Mouse (Mus musculus) forebrain, embryonic 14.5 days (tissue): ENCODE data around the gene Ndufa1. TPM values are rescaled to one million over a fixed set of nuclear protein-coding genes. Genes with fewer than 3 reads are reported as not detected.
"Not testable (repeated sequence)": the region's sequence is repeated elsewhere in the genome, so short reads cannot be mapped to it uniquely, and the experiment has no call there.

Experiments
- ATAC-seq: fragments of 200-750 bp; cut with Nextera tagmentation; 2 replicates; pipeline ENCODE4 v1.8.0; 2017; ENCODE audit warnings: mild to moderate bottlenecking, moderate library complexity
- DNase-seq: peaks from one replicate; pipeline ENCODE4 v3.0.0-alpha.2; 2015; ENCODE audit warnings: low spot score
- H3K27ac ChIP-seq: fragments of 300-500 bp; sonication (generic); 2 replicates; pipeline ENCODE4 v1.5.1; 2014; ENCODE audit warnings: low read depth, mild to moderate bottlenecking, control low read depth, low read length, moderate library complexity
- H3K27me3 ChIP-seq: fragments of 300-500 bp; sonication (generic); replicated peaks from 2 replicates; pipeline ENCODE4 v1.6.1; 2014; ENCODE audit warnings: low read length, control low read depth, mixed read lengths; ENCODE audit not compliant: control insufficient read depth, insufficient read depth
- H3K36me3 ChIP-seq: fragments of 300-500 bp; sonication (generic); 2 replicates; pipeline ENCODE4 v1.6.1; 2014; ENCODE audit warnings: low read length, control low read depth; ENCODE audit not compliant: control insufficient read depth, insufficient read depth
- H3K4me1 ChIP-seq: fragments of 300-500 bp; sonication (generic); 2 replicates; pipeline ENCODE4 v1.6.1; 2014; ENCODE audit warnings: antibody characterized with exemption, low read length, control low read depth; ENCODE audit not compliant: control insufficient read depth, insufficient read depth
- H3K4me2 ChIP-seq: fragments of 300-500 bp; sonication (generic); 2 replicates; pipeline ENCODE4 v1.6.1; 2014; ENCODE audit warnings: mild to moderate bottlenecking, control low read depth, low read length
- H3K4me3 ChIP-seq: fragments of 300-500 bp; sonication (generic); 2 replicates; pipeline ENCODE4 v1.5.1; 2014; ENCODE audit warnings: low read depth, low read length, control low read depth
- H3K9ac ChIP-seq: fragments of 300-500 bp; sonication (generic); 2 replicates; pipeline ENCODE4 v1.6.1; 2014; ENCODE audit warnings: mild to moderate bottlenecking, low read length, control low read depth, moderate library complexity
- H3K9me3 ChIP-seq: fragments of 300-500 bp; sonication (generic); replicated peaks from 2 replicates; pipeline ENCODE4 v1.6.1; 2016; ENCODE audit warnings: low read length, control low read depth, mixed read lengths; ENCODE audit not compliant: control insufficient read depth
- WGBS: fragments of 180-500 bp; shearing (Covaris S2); extraction: QIAGEN DNeasy Blood & Tissue Kit; methylation state at CpG from one replicate; pipeline ENCODE4 v1.1.7; 2014; 5-methylcytosine and 5-hydroxymethylcytosine counted together
- polyA plus RNA-seq: library from polyadenylated mRNA; unstranded; fragments of >200 nt; fragmentation: Nextera tagmentation; extraction: Ambion mirVana; gene quantifications from 2 replicates; pipeline ENCODE4 v1.2.1, GENCODE M21; 2014

The Ndufa1 gene
- 485 and 642 TPM in 2 replicates for polyA plus RNA-seq

DNA sequence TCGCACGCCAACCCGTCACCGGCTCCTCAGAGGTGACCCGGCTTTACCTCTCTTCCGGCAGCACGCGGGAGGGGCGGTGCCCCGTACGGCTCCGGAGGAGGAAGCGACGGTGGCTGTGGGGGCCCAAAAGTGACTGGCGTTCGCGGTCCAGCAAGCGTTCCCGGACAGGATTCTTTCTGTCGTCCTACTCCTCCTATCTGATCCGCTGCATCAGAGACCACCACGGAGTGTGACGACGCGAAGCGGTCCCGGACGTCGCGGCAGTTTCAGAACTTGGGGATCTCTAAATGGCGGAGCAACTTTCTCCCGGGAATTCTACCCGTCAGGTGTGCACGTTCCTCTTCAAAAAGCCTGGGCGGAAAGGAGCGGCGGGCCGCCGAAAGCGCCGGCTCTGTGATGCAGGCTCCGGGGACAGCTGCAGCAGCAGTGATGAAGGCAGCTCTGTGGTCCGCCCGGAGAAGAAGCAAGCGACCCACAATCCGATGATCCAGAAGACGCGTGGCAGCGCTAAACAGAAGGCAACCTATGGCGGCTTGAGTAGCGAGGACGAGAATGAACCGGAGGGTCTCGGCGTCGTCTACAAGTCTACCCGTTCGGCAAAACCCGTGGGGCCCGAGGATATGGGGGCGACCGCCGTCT lies at the start of gene Ndufa1, which contains the start of gene Rnf113a1:
Gene Ndufa1 (minus strand): TSS at position 59 of the 639 bp plus-strand sequence.
Gene Rnf113a1 (plus strand): TSS at position 141 of the 639 bp plus-strand sequence.
- Histone ChIP-seq H3K4me3 (peak within 1 kb of the TSS; percentile 46), H3K9me3 (no peaks in the 10 kb centered on the region), H3K27ac (peak within 1 kb of the TSS; percentile 66), H3K4me2 (peak within 1 kb of the TSS; percentile 49), H3K9ac (peak within 1 kb of the TSS; percentile 63), H3K36me3 (0 out of 2 replicates have a peak, but pooled peaks cover 2% of the 10 kb centered on the region), H3K27me3 (no peaks in the 10 kb centered on the region), H3K4me1 (no peaks in the 10 kb centered on the region)
- DNase-seq (peak; percentile 82), ATAC-seq (peak; percentile 93)
- WGBS = 36% methylated on average over 62 of the region's 63 CpGs

DNA sequence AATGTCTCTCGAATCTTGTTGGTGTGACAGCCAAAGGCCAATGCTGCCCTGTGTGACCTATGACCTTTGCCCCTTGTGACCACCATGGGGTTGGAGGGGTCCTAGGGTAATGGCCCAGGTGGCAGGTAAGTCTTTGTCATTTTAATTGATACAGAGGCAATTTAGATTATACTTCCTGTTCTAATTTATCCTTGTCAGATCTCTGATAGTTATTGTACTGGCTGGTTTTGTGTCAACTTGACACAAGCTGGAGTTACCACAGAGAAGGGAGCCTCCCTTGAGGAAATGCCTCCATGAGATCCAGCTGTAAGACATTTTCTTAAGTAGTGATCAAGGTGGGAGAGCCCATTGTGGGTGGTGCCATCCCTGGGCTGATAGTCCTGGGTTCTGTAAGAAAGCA lies 31.2 kb upstream of the Ndufa1 start, which contains the start of gene Rhox1:
Gene Rhox1 (minus strand): TSS at position 101 of the 400 bp plus-strand sequence.
- 73% methylated on average over 1 of the region's 1 CpGs for WGBS

GRCm38 (mm10) chrX:37210941-37211340 lies 20.0 kb upstream of the Ndufa1 start, which contains the start of gene Gm9:
Gene Gm9, minus strand, starts transcription at chrX:37211041.
- no peak within 1 kb of the TSS for H3K27ac ChIP-seq
- 87% methylated on average over 10 of the region's 10 CpGs for WGBS
- no peaks in the 10 kb centered on the region for H3K36me3 ChIP-seq
- no peak within 1 kb of the TSS for H3K4me3 ChIP-seq
- no peaks in the 10 kb centered on the region for H3K9me3 ChIP-seq
- DNase-seq (no peak), ATAC-seq (no peak)
- H3K27me3 ChIP-seq = no peaks in the 10 kb centered on the region
- H3K9ac ChIP-seq = no peak within 1 kb of the TSS
- H3K4me2 ChIP-seq = no peak within 1 kb of the TSS
- no peaks in the 10 kb centered on the region for H3K4me1 ChIP-seq

More for the DNA sequence above, 31.2 kb upstream of the Ndufa1 start, which contains the start of gene Rhox1:
- not testable (repeated sequence) for DNase-seq, H3K36me3 ChIP-seq, H3K9ac ChIP-seq, H3K4me1 ChIP-seq, H3K27ac ChIP-seq, H3K27me3 ChIP-seq, H3K4me3 ChIP-seq, ATAC-seq, H3K9me3 ChIP-seq, H3K4me2 ChIP-seq

DNA sequence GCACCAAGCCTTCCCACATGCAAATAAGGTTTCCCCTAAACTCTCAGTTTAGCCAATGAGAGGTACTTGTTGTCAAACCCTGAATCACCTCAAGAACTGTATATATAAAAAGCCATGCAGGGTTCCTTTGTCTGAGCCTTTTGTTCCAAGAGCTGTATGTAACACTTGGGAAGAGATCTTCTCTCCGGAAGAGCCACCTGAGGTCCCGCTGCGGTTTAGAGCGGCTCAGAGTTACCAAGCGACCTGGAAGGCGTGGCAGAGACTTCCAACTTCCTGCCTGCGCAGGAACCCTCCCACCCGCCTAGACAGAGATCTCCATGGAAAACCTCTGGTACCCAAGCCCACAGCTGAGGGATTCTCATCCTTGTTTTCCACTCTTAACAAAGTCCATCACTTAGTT lies 7.7 kb upstream of the Ndufa1 start:
- no peak overlapping the region for H3K27ac ChIP-seq
- no peak overlapping the region for H3K4me3 ChIP-seq
- DNase-seq (no peak), ATAC-seq (no peak)
- H3K9ac ChIP-seq = no peak overlapping the region
- no peaks in the 10 kb centered on the region for H3K4me1 ChIP-seq
- no peaks in the 10 kb centered on the region for H3K36me3 ChIP-seq
- 67% methylated on average over 8 of the region's 8 CpGs for WGBS
- no peaks in the 10 kb centered on the region for H3K27me3 ChIP-seq
- H3K4me2 ChIP-seq = no peak overlapping the region
- no peaks in the 10 kb centered on the region for H3K9me3 ChIP-seq

DNA sequence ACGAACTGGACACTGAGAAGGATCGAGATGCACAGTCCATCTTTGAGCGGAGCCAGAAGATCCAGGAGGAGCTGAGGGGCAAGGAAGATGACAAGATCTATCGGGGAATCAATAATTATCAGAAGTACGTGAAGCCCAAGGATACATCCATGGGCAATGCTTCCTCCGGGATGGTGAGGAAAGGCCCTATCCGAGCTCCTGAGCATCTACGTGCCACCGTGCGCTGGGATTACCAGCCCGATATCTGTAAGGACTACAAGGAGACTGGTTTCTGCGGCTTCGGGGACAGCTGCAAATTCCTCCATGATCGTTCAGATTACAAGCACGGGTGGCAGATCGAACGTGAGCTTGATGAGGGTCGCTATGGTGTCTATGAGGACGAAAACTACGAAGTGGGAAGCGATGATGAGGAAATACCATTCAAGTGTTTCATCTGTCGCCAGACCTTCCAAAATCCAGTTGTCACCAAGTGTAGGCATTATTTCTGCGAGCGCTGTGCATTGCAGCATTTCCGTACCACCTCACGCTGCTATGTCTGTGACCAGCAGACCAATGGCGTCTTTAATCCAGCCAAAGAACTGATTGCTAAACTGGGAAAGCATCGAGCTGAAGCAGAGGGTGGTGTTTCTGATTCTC lies 899 bp upstream of the Ndufa1 start:
- Histone ChIP-seq H3K4me3 (peak overlapping the region; percentile 46), H3K27ac (peak overlapping the region; percentile 66; the same call in 1 of the 2 replicates), H3K4me1 (no peaks in the 10 kb centered on the region), H3K36me3 (0 out of 2 replicates have a peak, but pooled peaks cover 2% of the 10 kb centered on the region), H3K4me2 (peak overlapping the region; percentile 49), H3K9me3 (no peaks in the 10 kb centered on the region), H3K9ac (peak overlapping the region; percentile 63), H3K27me3 (no peaks in the 10 kb centered on the region)
- WGBS = 40% methylated on average over 28 of the region's 28 CpGs
- DNase-seq (peak; percentile 14), ATAC-seq (peak; percentile 24; the same call in 1 of the 2 replicates)

DNA sequence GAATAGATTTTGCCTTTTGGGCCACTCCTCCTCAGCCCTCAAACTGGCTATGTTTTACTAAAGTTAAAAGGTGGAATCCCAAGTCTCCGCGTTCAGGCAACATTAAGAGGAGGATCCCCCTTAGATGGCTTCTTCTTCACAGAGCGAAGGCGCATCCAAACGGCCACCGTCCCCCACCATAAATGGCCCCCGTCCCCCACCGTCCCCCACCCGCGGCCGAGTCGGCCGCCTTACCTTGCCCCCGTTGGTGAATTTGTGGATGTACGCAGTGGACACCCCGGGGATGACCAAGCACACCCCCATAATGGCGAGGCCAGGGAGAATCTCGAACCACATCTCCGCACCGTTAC lies 233 bp downstream of the Ndufa1 start:
- DNase-seq (no peak), ATAC-seq (no peak; the same call in 1 of the 2 replicates)
- H3K27ac ChIP-seq = no peak overlapping the region
- WGBS = 41% methylated on average over 20 of the region's 20 CpGs
- H3K9me3 ChIP-seq = no peaks in the 10 kb centered on the region
- H3K4me2 ChIP-seq = peak overlapping the region; percentile 49
- peak overlapping the region; percentile 46 for H3K4me3 ChIP-seq
- H3K27me3 ChIP-seq = no peaks in the 10 kb centered on the region
- 0 out of 2 replicates have a peak, but pooled peaks cover 2% of the 10 kb centered on the region for H3K36me3 ChIP-seq
- peak overlapping the region; percentile 63 for H3K9ac ChIP-seq
- H3K4me1 ChIP-seq = no peaks in the 10 kb centered on the region

DNA sequence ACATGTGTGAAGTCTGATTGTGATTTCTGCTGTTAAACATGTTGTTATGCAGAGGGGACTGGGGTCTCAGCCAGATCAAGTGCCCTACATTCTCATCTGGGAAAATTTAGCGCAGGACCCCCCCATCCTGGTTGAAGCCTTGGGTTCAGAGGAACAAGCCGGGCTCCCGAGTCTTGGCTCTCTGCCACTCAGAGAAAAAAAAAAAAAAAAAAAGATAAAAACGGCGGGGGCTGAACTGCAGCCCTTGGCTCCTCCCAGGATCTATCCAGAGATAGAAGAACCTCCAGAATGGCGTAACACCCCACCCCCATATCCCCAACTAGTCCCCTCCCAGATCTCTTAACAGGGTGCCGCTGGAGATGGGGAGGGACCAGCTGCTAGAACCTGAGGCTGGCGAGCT lies 6.6 kb downstream of the Ndufa1 start:
- 64% methylated on average over 6 of the region's 8 CpGs for WGBS
- H3K4me3 ChIP-seq, H3K27me3 ChIP-seq, H3K9ac ChIP-seq, H3K4me1 ChIP-seq, H3K9me3 ChIP-seq, DNase-seq, H3K4me2 ChIP-seq, H3K36me3 ChIP-seq, ATAC-seq, H3K27ac ChIP-seq: not testable (repeated sequence)

GRCm38 (mm10) chrX:37168742-37169141 lies 22.2 kb downstream of the Ndufa1 start, which contains the start of gene Akap14:
Gene Akap14, minus strand, starts transcription at chrX:37168842.
- H3K4me3 ChIP-seq = no peak within 1 kb of the TSS
- no peak within 1 kb of the TSS for H3K9ac ChIP-seq
- no peak for DNase-seq
- ATAC-seq = no peak
- 53% methylated on average over 5 of the region's 5 CpGs for WGBS
- no peak within 1 kb of the TSS for H3K4me2 ChIP-seq
- no peak within 1 kb of the TSS for H3K27ac ChIP-seq
- H3K9me3 ChIP-seq = no peaks in the 10 kb centered on the region
- no peaks in the 10 kb centered on the region for H3K27me3 ChIP-seq
- no peaks in the 10 kb centered on the region for H3K36me3 ChIP-seq
- no peaks in the 10 kb centered on the region for H3K4me1 ChIP-seq

GRCm38 (mm10) chrX:37167085-37167484 lies 23.9 kb downstream of the Ndufa1 start:
- Histone ChIP-seq H3K9me3 (no peaks in the 10 kb centered on the region), H3K4me1 (no peaks in the 10 kb centered on the region), H3K4me3 (no peak overlapping the region), H3K27ac (no peak overlapping the region), H3K4me2 (no peak overlapping the region), H3K27me3 (no peaks in the 10 kb centered on the region), H3K9ac (no peak overlapping the region), H3K36me3 (no peaks in the 10 kb centered on the region)
- 48% methylated on average over 3 of the region's 3 CpGs for WGBS
- ATAC-seq (no peak), DNase-seq (peak; percentile 58)
